Mouse (Mus musculus) frontal cortex, postnatal 25 days (tissue): Measurements from ENCODE around the gene Spag9.
A peak's percentile ranks its signal among the peaks of the same experiment; 100 is the strongest.

Source experiments
- DNase-seq, 2 experiments: peaks; one replicate each; pipeline ENCODE4 v3.0.0; 2022; ENCODE audit warnings: low spot score in 2 of 2

Gene Spag9

DNA sequence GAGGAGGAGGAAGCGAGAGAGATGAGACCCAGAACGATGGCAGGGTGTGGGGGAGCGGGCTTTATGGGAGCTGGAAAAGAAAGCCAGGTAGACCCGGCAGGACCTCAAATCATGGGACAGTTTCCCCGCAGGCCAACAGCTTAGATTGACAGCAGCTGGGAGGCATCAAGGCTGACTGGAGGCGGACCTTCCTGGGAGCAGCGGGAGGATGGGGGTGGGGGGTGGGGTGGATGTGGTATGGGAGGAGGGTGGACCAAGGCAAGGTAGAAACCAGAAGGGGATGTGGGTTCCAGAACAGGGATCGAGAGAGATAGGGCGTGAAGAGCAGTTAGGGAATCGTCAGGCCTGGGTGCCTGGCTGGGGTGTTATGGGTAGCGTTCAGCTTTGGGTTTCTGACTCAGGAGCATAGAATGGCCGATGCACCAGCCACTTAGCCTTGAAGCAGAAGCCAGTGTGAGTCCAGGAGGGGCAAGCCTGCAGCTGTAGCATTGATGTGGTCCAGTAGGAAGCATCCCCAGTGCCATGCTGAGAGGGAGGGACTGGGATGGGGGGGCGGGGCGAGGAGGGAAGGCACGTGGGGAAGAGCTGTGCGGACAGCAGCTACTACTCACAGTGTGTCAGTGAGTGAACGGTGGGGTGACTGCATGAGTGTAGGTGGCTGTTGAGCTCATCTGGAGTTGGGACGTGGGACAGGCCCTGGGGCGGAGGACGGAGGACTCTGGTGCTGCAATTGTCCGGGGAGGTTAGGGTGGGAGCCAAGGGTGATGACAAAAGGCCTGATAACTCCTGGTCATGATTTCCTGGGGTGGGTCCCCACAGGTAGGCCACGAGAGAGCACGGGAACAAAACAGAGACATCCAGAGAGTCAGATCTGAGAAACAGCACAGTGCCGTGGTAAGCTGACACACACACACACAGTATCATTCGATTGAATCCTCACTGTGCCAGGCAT lies 154.9 kb downstream of the Spag9 start:
- DNase-seq: no peak

DNA sequence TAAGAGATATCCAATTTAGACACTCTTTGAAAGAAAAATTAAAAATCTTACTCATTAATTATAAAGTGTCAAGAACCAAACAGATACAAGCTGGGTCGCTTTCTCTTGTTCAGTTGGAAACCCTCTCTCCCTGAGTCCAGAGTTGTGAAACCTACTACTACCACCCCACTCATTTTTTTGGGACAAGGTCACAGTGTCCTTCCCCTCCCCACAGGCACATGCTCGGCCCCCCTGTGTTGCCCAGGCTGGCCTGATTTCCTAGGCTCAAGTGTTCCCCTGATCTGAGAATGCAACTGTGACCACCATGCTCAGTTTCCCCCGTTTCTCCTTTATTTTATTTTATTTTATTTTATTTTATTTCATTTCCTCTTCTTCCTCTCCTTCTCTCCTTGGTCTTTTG lies 158.3 kb downstream of the Spag9 start:
- DNase-seq: no peak

GRCm38 (mm10) chr11:94158521-94158920 lies 162.6 kb downstream of the Spag9 start:
- no peak for DNase-seq

DNA sequence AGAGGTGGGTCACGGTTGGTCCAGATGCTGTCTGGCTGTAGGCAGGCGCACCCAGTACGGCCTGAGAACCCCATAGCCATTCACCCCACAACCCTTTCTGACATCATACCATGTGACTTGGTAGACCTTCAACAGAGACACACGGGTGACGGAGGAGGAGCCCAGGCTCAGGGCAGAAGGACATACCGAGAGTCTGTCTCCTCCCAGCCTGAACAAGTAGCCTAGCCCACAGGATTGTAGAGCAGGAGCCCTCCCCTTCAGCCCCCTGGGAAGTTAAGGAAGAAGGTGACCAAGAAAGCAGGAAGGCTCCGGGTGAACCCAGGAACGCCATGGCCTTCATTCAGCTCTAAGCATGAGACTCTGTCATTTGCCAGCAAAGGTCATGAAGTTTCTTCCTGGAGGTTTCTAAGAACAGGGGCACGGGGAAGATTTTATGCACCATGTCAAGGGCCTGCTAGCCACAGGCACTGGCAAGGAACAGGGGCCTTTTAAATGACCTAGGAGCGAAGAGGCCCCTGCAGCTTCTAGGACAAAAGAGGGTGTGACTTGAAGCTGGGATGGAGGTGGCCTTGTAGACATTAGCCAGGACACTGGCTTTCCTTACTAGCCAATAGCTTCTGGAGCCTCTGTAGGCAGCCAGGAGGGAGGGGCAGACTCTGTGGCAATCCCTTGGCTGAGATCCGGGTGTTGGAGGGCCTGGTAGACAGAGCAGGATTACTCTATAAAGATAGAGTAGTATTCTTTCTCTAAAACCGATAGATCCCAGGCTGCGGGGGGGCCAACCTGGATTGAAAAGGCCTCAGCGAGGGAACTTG lies 163.4 kb downstream of the Spag9 start:
- DNase-seq: no peak

DNA sequence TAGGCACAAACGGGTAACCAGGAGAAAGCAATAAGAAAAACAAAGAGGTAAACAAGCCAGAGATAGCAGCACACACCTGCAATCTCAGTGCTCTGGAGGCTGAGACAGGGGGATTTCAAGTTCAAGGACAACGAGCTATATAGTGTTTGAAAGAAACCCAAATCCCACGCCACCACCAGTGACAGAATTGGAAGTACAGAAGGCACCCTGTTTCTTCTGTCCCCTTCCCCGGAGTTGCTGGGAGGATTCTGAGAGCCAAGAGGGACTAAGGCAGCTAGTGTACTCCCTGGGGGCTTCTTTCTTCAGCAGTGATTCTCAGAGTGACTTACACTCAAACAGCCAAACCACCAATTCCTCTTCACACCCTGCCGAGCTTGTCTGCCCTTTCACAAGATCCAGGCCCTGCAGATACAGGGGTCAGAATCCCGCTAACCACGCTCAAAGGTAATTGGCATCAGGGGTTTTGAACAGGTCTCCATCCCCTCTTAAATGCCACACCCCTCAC lies 164.1 kb downstream of the Spag9 start:
- DNase-seq: no peak

- peak; percentile 85 to 88 for DNase-seq
Measured at GRCm38 (mm10) chr11:94160443-94161266, 164.8 kb downstream of the Spag9 start.

DNA sequence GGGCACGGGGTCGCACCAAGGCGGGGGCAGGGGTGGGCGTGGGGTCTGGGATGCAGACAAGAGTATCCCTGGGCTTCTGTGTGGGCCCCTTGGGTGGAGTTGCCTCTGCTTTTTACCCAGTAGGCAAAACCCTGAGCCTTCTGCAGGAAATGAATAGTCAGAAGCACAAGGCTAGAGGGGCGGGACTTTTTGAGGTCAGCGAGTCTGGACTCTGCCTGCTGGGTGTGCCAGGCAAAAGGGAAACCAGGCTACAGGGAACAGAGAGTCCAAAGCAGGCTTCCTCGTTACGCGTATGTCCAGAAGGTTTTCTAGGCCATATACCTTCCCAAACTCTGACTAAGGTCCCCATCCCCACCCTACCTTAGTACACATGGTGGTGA lies 165.4 kb downstream of the Spag9 start:
- no peak for DNase-seq

- DNase-seq: no peak
Measured at GRCm38 (mm10) chr11:94161867-94162581, 166.1 kb downstream of the Spag9 start.

GRCm38 (mm10) chr11:94163005-94163767 lies 167.3 kb downstream of the Spag9 start:
- no peak for DNase-seq

- DNase-seq: no peak
Measured at GRCm38 (mm10) chr11:94165745-94166144, 169.9 kb downstream of the Spag9 start.

DNA sequence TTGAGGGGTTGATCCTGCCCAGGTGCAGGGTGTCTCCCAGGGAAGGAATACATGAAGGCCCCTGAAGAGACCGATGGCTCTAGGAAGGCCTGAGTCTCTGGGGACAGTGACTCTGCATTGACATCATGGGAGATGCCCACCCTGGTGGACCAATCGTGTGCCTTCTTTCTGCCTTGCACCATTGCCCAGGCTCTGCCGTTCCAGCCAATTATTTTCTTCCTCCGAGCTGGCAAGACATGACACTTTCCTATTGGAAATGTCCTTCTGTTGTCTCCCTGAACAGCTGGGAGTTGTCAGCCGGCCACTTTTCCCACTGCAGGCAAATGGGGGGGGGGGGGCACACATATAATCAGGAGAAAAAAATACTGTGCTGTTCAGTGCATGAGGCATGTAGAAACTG lies 172.3 kb downstream of the Spag9 start:
- no peak for DNase-seq

DNA sequence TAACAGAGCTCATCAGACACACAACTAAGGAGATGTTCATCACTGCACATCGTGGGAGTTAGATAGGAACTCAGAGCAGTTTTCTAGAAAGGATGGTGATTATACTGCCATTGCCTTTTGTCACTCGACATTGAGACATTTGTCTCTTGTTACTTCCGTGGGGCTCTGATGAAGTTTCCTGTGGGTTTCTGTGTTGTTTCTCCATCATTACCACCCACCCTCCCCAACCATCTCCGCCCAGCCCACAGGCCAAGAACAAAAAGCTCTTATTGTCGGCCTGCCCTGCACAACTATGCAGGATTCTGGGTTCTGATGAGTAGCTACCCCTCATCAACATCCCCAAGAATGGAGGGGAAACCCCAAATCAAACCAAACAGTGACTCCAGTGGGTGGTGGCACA lies 173.7 kb downstream of the Spag9 start:
- DNase-seq: no peak

GRCm38 (mm10) chr11:94171691-94172090 lies 175.8 kb downstream of the Spag9 start:
- DNase-seq: no peak

GRCm38 (mm10) chr11:94172186-94172585 lies 176.3 kb downstream of the Spag9 start:
- DNase-seq: no peak

DNA sequence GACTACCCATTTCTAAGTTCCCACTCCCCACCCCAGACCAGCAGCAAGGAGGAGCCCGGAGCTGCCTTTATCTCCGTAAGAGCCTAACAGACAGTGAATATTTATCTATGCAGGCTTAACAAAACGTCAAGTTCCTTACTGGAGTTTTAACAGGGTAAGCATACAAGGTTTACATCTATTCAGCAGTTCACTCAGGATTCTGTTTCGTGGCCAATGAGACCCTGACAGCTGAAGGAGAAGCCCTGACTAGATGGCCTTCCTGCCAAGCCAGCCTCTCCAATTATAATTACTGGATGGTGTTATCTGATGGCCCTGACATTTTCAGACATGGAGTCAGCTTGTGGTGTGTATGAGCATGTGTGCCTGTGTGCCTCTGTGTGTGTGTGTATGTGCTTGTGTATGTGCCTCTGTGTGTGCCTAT lies 177.8 kb downstream of the Spag9 start:
- no peak for DNase-seq

DNA sequence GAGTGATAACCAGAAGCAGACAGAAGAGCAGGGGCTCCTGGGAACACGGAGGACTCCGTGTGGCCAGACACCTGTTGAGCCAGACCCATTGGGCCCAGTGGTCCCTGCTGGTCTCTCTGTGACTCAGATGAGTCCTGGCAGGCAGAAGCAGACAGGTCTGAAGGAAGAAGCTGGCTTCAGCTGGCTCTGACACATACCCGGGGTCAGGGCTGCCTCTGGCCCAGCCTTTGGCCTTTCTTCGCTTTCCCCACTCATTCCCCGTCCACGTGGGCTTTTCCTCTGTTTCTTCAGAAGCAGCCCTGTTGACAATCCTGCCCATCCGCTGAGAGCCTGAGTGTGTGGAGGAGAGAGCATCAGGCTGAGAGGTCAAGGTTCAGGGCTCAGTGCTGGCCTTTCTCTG lies 179.4 kb downstream of the Spag9 start:
- no peak for DNase-seq
